Mouse (Mus musculus): Measurements from ENCODE around the gene Chmp6.

Chmp6 gene

DNA sequence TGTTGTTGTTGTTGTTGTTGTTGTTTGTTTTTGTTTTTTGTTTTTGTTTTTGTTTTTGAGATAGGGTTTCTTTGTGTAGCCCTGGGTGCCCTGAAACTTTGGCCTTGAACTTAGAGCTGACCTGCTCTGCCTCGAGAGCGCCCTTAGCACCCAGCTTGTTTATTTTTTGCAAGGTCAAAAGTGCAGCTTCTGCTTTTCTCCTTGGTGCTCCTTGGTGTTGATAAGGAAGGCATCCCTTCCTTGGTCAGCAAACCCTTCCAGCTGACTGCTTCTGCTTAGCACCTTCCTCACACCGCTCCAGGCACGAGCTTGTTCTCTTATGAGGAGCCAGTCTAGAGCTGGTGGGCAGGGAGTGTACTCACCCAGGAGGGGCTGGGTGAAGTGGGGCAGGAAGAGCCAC lies 41.0 kb downstream of the Chmp6 start:
- in situ Hi-C loops (cut with MboI; ENCODE audit: low sequenced_read_pairs): no loop called here

DNA sequence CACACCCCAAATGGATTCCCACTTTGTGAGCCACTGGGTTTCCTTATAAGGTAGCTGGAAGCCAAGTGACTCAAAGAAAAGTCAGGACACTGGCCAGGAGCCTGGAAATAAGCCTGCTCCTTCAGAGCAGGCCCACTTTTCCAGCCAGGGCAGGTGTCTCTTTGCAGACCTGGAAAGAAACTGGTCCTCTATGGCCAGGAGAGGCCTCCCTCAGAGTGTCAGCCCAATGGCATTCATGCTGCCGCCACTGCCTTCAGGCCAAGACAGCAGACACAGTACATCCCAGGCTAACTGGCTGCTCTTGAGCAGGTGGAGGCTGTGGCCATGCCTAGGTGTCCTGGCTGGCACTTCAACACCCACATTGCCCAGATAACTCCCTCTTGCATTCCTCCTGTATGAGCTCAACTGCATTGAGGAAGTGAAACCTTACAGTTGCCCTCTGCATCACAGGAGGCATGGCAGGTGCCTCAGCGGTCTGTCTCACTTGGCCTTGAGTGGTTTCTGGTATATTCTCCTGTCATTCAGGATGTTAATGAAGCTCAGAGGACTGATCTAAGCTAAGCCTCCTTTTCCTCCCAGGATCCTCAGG lies 41.6 kb downstream of the Chmp6 start:
- in situ Hi-C loops (cut with MboI; ENCODE audit: low sequenced_read_pairs): no loop called here

DNA sequence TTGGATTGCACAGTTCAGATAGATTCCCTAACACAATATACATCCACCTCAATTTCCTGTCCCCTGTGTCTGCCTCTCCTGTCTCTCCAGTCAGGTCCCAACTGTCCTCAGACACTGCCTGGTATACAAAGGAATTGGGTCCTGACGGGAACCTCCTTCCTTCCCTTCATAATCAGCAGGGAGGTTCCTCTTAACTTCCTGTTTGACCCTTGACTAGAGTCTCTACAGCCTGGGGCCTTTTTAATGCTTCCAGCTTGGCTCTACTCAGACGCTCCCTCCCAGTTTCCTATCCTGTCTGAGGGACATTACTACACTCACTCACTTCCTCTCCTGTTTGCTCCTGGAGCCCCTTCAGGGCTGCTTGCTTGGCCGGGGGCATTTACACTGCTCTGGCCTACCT lies 42.2 kb downstream of the Chmp6 start:
- in situ Hi-C loops (cut with MboI; ENCODE audit: low sequenced_read_pairs): no loop called here

DNA sequence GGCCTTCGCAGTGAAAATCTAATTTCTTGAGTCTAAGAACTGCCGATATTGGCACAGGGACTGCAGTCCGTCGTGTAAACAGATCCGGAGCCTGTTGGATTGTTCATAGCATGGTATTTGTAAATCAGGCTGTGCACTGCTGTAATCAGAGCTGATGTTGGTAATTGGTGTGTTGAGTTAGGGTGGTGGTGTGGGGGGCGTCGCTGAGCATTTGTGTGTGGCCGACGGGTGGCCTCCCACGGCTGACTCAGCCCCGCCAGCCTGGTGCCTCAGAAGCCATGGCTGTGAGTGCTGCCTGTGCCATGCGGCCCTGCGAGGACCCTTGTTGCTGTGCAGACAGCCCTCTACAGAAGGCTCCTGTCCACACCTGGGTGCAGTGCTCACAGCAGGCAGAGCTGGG lies 43.3 kb downstream of the Chmp6 start:
- in situ Hi-C loops (cut with MboI; ENCODE audit: low sequenced_read_pairs): no loop called here

DNA sequence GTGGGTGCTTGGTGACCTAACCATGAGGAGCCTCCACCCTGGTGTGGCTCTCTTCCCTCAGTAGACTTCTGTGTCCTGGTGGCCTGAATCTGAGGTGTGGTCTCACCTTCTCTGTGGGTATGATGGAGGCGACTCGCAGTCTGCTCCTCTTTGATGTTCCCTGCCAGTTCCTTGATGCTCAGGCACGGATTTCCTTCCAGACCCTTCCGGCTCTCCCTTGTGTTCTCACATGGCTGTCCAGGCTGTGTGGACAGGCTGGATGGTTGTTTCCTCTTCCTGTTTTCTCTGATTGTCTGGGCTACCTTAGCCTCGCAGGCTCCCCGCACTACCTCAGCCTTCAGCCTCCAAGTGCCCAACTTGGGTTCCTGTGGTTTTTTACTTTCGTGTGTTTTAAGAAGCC lies 45.6 kb downstream of the Chmp6 start:
- in situ Hi-C loops (cut with MboI; ENCODE audit: low sequenced_read_pairs): no loop called here

DNA sequence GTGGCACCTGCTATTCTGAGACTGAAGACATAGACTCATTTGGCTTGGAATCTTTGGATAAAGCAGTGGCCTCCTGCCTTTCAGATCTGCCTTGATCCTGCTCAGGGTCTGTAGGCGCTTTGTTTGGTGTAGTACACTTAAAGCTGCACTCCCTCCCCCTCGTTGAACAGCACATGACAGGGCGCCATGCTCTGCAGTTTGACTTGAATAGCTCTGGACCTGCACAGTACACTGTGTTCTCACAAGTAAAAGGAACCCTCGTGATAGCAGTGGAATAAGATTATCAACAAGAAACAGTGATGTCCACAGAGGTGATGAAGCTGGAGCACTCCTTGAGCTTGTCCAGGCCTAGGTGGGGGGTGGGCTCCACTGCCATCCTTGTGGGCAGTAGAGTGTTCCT lies 46.5 kb downstream of the Chmp6 start:
- in situ Hi-C loops (cut with MboI; ENCODE audit: low sequenced_read_pairs): no loop called here

DNA sequence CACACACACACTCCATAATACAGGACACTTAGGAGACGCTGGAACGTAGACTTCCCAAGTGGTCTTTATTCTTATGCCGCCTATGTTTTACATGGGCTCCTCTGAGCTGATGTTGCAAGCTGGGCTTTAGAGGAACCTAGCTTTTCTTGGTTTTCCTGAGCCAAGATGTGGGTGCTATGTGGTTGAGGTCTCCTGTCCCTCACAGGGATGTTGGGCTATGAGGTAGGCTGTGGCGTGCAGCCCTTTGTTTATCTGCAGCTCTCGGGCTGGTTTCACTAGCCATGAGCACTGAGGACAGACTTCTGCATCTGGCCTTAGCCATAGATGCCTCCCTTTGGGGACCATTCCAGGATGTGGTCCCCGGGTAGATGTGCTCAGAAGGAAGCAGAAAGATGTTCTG lies 47.4 kb downstream of the Chmp6 start:
- in situ Hi-C loops (cut with MboI; ENCODE audit: low sequenced_read_pairs): no loop called here

DNA sequence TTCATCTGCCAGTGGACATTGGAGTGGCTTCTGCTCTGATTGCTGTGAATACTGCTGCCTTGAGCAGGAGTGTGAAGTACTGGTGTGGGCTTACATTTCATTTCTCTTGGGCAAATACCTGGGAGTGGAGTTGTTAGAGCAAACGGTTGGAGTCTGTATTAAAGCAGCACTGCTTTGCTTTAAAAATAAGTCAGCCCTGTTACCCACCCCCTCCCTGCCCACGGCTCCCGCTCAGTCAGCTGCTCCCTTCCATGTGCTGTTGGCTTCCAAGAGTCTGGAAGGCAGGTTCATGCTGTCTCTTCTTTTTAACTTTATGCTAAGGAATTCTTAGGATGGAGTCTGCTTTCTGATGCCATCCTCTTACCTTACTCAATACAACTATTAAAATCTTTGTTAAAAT lies 48.3 kb downstream of the Chmp6 start:
- in situ Hi-C loops (cut with MboI; ENCODE audit: low sequenced_read_pairs): no loop called here

DNA sequence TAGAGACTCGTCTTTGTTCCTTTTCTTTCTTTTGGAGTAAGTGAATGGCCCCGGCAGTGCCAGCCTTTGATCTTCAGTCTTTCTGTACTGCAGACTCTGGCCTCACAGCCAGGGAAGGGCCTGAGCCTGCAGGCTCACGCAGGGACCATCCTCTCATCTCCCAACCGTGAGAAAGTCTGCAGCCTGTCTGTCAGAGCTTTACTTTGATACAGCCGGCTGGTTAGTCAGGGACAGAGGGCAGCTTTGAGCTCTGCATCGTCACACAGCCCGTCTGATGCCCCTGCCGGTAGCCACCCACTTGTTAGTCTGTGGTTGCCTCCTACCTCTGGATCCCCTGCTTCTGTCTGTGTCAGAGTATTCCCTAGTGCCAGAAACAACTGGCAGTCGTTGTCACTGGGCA lies 51.8 kb downstream of the Chmp6 start:
- in situ Hi-C loops (cut with MboI; ENCODE audit: low sequenced_read_pairs): no loop called here

DNA sequence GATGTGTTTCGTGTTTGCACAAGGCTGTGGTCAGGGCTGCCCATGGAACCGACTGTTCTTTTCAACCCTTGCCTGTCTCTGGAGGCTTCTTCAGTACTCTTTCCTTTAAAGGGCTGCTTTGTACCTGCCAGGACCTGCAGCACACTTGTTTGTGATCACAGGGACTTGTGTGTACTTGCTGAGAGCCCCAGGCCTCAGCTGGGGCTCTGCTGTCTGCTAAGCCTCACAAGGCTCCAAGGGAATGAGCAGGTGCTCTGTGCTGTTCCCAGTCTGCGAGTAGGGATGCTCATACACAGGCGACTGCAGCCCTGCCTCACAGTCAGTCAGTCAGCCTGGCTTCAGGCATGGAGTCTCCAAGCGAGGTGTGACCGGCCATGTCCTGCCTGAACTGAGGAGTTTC lies 53.1 kb downstream of the Chmp6 start:
- in situ Hi-C loops (cut with MboI; ENCODE audit: low sequenced_read_pairs): no loop called here

DNA sequence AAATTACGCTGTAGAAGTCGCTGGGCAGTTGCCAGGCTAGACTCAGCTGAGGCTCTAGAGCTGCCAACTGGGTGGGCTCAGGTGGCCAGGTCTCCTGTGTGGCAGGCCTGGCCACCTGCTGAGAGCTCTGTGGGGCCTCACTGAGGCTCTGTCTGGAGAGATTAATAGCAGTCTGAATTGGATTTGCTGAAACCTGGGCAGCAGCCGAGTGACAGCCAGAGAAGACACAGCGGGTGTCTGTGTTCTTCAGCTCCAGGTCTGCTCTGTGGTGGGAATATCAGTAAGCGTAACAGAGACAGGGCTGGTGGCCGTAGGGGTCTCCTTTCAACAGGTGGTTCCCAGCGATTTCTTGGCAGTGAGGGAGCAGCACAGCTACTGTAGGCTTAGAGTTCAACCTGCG lies 54.2 kb downstream of the Chmp6 start:
- in situ Hi-C loops (cut with MboI; ENCODE audit: low sequenced_read_pairs): no loop called here

DNA sequence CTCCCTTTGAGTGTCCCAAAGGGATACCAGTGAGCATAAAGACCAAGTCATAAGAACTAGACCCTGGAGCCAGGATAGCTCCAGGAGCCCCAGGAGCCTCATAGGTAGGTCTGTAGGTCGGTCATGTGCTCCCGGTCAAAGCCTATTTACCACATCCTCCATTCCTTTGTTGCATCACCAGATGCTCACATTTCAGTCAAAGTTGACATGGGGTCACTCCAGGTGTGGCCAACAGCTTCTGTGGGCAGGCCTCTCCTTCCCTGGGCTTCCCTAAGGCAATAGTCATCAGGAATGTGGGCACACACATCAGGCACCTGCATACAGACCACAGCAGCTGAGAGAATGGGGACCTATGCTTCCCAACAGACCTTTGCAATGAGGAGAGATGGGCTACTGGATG lies 54.7 kb downstream of the Chmp6 start:
- in situ Hi-C loops (cut with MboI; ENCODE audit: low sequenced_read_pairs): no loop called here
